Mouse (Mus musculus): Measurements from ENCODE around the gene Zfhx3. TPM values are rescaled to one million over a fixed set of nuclear protein-coding genes. Genes with fewer than 3 reads are reported as not detected.

Gene Zfhx3
- polyA plus RNA-seq, 1 experiment from 2014 or later = 15.7 TPM

- Histone ChIP-seq H3K4me3 (ENCODE audit: low read depth, low read length) (peak overlapping the region; percentile 28), H3K4me2 (ENCODE audit: low read length) (peak overlapping the region; percentile 69), H3K9me3 (ENCODE audit: control insufficient read depth, low read length) (no peaks in the 10 kb centered on the region), H3K9ac (ENCODE audit: low read length) (peak overlapping the region; percentile 25; the same call in 1 of the 2 replicates), H3K4me1 (replicated peaks; ENCODE audit: control insufficient read depth, insufficient read depth, low read length) (peaks cover 25% of the 10 kb centered on the region), H3K36me3 (ENCODE audit: control insufficient read depth, insufficient read depth, low read length) (no peaks in the 10 kb centered on the region), H3K27ac (ENCODE audit: low read depth) (no peak overlapping the region), H3K27me3 (replicated peaks; ENCODE audit: control insufficient read depth, insufficient read depth, low read length) (0 out of 2 replicates have a peak, but pooled peaks cover 9% of the 10 kb centered on the region)
- DNase-seq (ENCODE audit: low spot score) (peak; percentile 78), ATAC-seq (replicated peaks; ENCODE audit: low FRiP score, low TSS enrichment, low read depth) (no peak)
- WGBS = 14% methylated on average over 31 of the region's 31 CpGs
Measured at GRCm38 (mm10) chr8:107944676-107945600, 2.5 kb downstream of the Zfhx3 start.

- Histone ChIP-seq H3K27me3 (replicated peaks; ENCODE audit: control insufficient read depth, insufficient read depth, low read length) (0 out of 2 replicates have a peak, but pooled peaks cover 6% of the 10 kb centered on the region), H3K36me3 (ENCODE audit: control insufficient read depth, insufficient read depth, low read length) (no peaks in the 10 kb centered on the region), H3K9ac (ENCODE audit: low read length) (no peak overlapping the region), H3K9me3 (ENCODE audit: control insufficient read depth, low read length) (no peaks in the 10 kb centered on the region), H3K27ac (ENCODE audit: low read depth) (no peak overlapping the region), H3K4me3 (ENCODE audit: low read depth, low read length) (no peak overlapping the region), H3K4me2 (ENCODE audit: low read length) (peak overlapping the region; percentile 13; the same call in 1 of the 2 replicates), H3K4me1 (replicated peaks; ENCODE audit: control insufficient read depth, insufficient read depth, low read length) (peaks cover 25% of the 10 kb centered on the region)
- ATAC-seq (replicated peaks; ENCODE audit: low FRiP score, low TSS enrichment, low read depth) = no peak
- 24% methylated on average over 5 of the region's 5 CpGs for WGBS
- DNase-seq (ENCODE audit: low spot score) = no peak
Measured at GRCm38 (mm10) chr8:107946888-107947287, 4.4 kb downstream of the Zfhx3 start.

GRCm38 (mm10) chr8:107955887-107956286, 13.4 kb downstream of the Zfhx3 start:
- no peak for DNase-seq (ENCODE audit: low spot score)
- H3K4me2 ChIP-seq (ENCODE audit: low read length) = no peak overlapping the region
- no peaks in the 10 kb centered on the region for H3K36me3 ChIP-seq (ENCODE audit: control insufficient read depth, insufficient read depth, low read length)
- H3K27me3 ChIP-seq (replicated peaks; ENCODE audit: control insufficient read depth, insufficient read depth, low read length) = no peaks in the 10 kb centered on the region
- no peak overlapping the region for H3K9ac ChIP-seq (ENCODE audit: low read length)
- H3K4me3 ChIP-seq (ENCODE audit: low read depth, low read length) = no peak overlapping the region
- no peak for ATAC-seq (replicated peaks; ENCODE audit: low FRiP score, low TSS enrichment, low read depth)
- H3K4me1 ChIP-seq (replicated peaks; ENCODE audit: control insufficient read depth, insufficient read depth, low read length) = peaks cover 7% of the 10 kb centered on the region; the same call in 1 of the 2 replicates
- 61% methylated on average over 3 of the region's 3 CpGs for WGBS
- H3K9me3 ChIP-seq (ENCODE audit: control insufficient read depth, low read length) = no peaks in the 10 kb centered on the region
- no peak overlapping the region for H3K27ac ChIP-seq (ENCODE audit: low read depth)

GRCm38 (mm10) chr8:107957566-107957965, 15.1 kb downstream of the Zfhx3 start:
- 80% methylated on average over 8 of the region's 8 CpGs for WGBS
- ATAC-seq (replicated peaks; ENCODE audit: low FRiP score, low TSS enrichment, low read depth) = no peak
- no peaks in the 10 kb centered on the region for H3K36me3 ChIP-seq (ENCODE audit: control insufficient read depth, insufficient read depth, low read length)

GRCm38 (mm10) chr8:107960466-107960865, 18.0 kb downstream of the Zfhx3 start:
- H3K36me3 ChIP-seq (ENCODE audit: control insufficient read depth, insufficient read depth, low read length) = no peaks in the 10 kb centered on the region
- no peak overlapping the region for H3K9ac ChIP-seq (ENCODE audit: low read length)
- DNase-seq (ENCODE audit: low spot score) (no peak), ATAC-seq (replicated peaks; ENCODE audit: low FRiP score, low TSS enrichment, low read depth) (no peak)
- H3K9me3 ChIP-seq (ENCODE audit: control insufficient read depth, low read length) = no peaks in the 10 kb centered on the region
- no peak overlapping the region for H3K4me3 ChIP-seq (ENCODE audit: low read depth, low read length)
- H3K4me1 ChIP-seq (replicated peaks; ENCODE audit: control insufficient read depth, insufficient read depth, low read length) = peaks cover 10% of the 10 kb centered on the region; the same call in 1 of the 2 replicates
- 31% methylated on average over 11 of the region's 11 CpGs for WGBS
- no peak overlapping the region for H3K27ac ChIP-seq (ENCODE audit: low read depth)
- no peaks in the 10 kb centered on the region for H3K27me3 ChIP-seq (replicated peaks; ENCODE audit: control insufficient read depth, insufficient read depth, low read length)
- H3K4me2 ChIP-seq (ENCODE audit: low read length) = peak overlapping the region; percentile 26

More at GRCm38 (mm10) chr8:107957566-107957965, 15.1 kb downstream of the Zfhx3 start:
- Histone ChIP-seq H3K27me3 (replicated peaks; ENCODE audit: control insufficient read depth, insufficient read depth, low read length) (no peaks in the 10 kb centered on the region), H3K27ac (ENCODE audit: low read depth) (no peak overlapping the region), H3K4me3 (ENCODE audit: low read depth, low read length) (no peak overlapping the region), H3K4me2 (ENCODE audit: low read length) (no peak overlapping the region), H3K9me3 (ENCODE audit: control insufficient read depth, low read length) (no peaks in the 10 kb centered on the region), H3K4me1 (replicated peaks; ENCODE audit: control insufficient read depth, insufficient read depth, low read length) (peaks cover 10% of the 10 kb centered on the region; the same call in 1 of the 2 replicates), H3K9ac (ENCODE audit: low read length) (no peak overlapping the region)
- DNase-seq (ENCODE audit: low spot score) = no peak

- H3K9me3 ChIP-seq (ENCODE audit: control insufficient read depth, low read length) = no peaks in the 10 kb centered on the region
- H3K36me3 ChIP-seq (ENCODE audit: control insufficient read depth, insufficient read depth, low read length) = no peaks in the 10 kb centered on the region
- H3K9ac ChIP-seq (ENCODE audit: low read length) = no peak overlapping the region
- H3K4me2 ChIP-seq (ENCODE audit: low read length) = peak overlapping the region; percentile 26
- ATAC-seq (replicated peaks; ENCODE audit: low FRiP score, low TSS enrichment, low read depth) (no peak), DNase-seq (ENCODE audit: low spot score) (no peak)
- H3K27ac ChIP-seq (ENCODE audit: low read depth) = no peak overlapping the region
- no peak overlapping the region for H3K4me3 ChIP-seq (ENCODE audit: low read depth, low read length)
- peaks cover 10% of the 10 kb centered on the region; the same call in 1 of the 2 replicates for H3K4me1 ChIP-seq (replicated peaks; ENCODE audit: control insufficient read depth, insufficient read depth, low read length)
- H3K27me3 ChIP-seq (replicated peaks; ENCODE audit: control insufficient read depth, insufficient read depth, low read length) = no peaks in the 10 kb centered on the region
- WGBS = 36% methylated on average over 8 of the region's 8 CpGs
Measured at GRCm38 (mm10) chr8:107960878-107961277, 18.4 kb downstream of the Zfhx3 start.

GRCm38 (mm10) chr8:107972198-107972597, 29.8 kb downstream of the Zfhx3 start:
- ATAC-seq (replicated peaks; ENCODE audit: low FRiP score, low TSS enrichment, low read depth) (no peak), DNase-seq (ENCODE audit: low spot score) (no peak)
- Histone ChIP-seq H3K36me3 (ENCODE audit: control insufficient read depth, insufficient read depth, low read length) (no peaks in the 10 kb centered on the region), H3K4me3 (ENCODE audit: low read depth, low read length) (no peak overlapping the region), H3K4me2 (ENCODE audit: low read length) (no peak overlapping the region), H3K4me1 (replicated peaks; ENCODE audit: control insufficient read depth, insufficient read depth, low read length) (no peaks in the 10 kb centered on the region), H3K9ac (ENCODE audit: low read length) (no peak overlapping the region), H3K9me3 (ENCODE audit: control insufficient read depth, low read length) (no peaks in the 10 kb centered on the region), H3K27me3 (replicated peaks; ENCODE audit: control insufficient read depth, insufficient read depth, low read length) (no peaks in the 10 kb centered on the region), H3K27ac (ENCODE audit: low read depth) (no peak overlapping the region)
- 40% methylated on average over 4 of the region's 4 CpGs for WGBS

- Histone ChIP-seq H3K4me2 (ENCODE audit: low read length) (no peak overlapping the region), H3K4me1 (replicated peaks; ENCODE audit: control insufficient read depth, insufficient read depth, low read length) (no peaks in the 10 kb centered on the region), H3K36me3 (ENCODE audit: control insufficient read depth, insufficient read depth, low read length) (no peaks in the 10 kb centered on the region), H3K9me3 (ENCODE audit: control insufficient read depth, low read length) (no peaks in the 10 kb centered on the region), H3K27me3 (replicated peaks; ENCODE audit: control insufficient read depth, insufficient read depth, low read length) (no peaks in the 10 kb centered on the region), H3K27ac (ENCODE audit: low read depth) (no peak overlapping the region), H3K9ac (ENCODE audit: low read length) (no peak overlapping the region), H3K4me3 (ENCODE audit: low read depth, low read length) (no peak overlapping the region)
- no peak for DNase-seq (ENCODE audit: low spot score)
- ATAC-seq (replicated peaks; ENCODE audit: low FRiP score, low TSS enrichment, low read depth) = no peak
- WGBS = 50% methylated on average over 13 of the region's 13 CpGs
Measured at GRCm38 (mm10) chr8:107974451-107974850, 32.0 kb downstream of the Zfhx3 start.
